Mouse (Mus musculus): Measurements from ENCODE around the gene Gm49405.
"Not testable (repeated sequence)": the region's sequence is repeated elsewhere in the genome, so short reads cannot be mapped to it uniquely, and the experiment has no call there.

Gene Gm49405

DNA sequence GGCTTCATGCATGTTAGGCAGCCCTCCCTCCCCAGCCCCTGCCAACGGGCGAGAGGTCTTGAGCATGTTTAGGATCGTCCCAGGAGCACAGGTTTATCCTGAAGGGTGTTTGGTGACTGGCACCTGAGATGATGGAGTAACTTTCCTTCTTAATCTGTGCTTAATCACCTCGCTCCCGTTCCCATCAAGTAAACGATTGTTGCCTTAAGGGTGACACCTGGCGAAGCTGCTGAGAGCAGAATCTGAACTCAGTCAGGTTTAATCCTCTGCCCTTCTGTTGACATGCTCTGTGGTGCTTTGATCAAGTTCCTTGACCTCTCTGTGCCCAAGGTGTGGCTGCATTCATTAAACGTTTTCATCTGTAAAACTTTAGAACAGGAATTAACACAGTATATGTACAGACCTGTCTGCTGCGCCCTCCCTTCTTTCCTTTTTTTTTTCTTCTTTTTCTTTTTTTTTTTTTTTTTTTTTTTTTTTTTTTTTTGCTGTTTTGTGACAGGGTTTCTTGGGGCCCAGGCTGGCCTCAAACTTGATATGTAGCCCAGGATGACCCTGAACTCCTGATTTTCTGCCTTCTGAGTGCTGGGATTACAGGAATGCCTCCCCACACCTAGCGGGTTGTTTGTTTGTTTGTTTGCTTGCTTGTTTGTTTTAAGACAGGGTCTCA, 17.6 kb downstream of the Gm49405 start:
- no peak for DNase-seq

DNA sequence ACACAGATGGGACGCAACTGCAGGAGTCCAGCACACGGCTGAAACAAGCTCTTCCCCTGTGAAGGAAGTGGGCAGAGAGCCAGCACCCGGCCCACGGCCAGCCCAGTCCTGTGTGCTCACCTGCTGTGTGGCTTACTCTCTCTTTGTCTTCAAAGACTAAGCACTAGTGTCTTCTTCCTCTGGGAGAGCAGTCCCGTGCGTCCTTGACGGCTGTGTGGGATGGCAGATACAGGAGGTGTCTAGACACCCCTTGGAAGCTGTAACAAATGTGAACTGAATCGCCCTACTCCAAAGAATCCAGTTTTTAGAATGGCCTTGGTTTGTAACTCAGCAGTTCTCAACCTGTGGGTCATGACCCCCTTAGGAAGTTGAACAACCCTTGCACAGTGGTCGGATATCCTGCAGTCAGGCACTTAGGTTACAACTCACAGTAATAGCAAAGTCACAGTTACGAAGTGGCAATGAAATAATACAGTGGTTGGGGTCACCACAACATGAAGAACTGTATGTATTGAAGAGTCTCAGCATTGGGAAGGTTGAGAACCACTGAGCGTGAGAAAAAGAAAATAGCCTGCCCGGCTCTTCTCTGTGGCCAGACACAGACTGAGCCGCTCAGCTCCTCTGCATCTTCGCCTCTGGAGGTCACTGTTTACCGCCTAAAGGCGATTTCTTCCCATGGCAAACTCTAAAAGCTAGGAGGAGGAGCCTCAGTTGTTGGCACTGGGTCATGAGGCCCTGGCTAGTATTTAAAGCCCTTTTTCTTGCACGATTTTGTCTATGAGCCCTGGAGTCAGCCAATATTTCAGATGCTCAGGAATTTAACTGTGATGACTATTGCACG, 18.5 kb downstream of the Gm49405 start:
- peak; percentile 63 for DNase-seq

DNA sequence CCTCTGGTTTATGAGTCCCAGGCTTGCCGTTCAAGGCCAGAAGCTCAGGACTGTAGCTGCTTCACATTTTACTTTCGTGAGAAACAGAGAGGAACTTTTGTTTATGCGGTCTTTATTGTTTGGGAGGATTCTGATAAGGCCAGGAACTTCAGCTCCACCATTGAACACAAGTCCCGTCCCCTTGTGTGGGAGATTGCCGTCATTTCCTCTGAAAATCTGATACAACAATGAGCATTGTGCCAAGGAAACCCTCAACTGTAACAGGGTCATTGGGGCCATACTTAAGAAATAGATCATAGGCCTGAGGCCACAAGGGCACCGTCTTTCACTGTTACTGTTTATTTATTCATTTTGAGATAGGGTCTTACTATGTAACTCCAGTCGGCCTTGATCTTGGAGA, 22.8 kb downstream of the Gm49405 start:
- DNase-seq, result no peak

DNA sequence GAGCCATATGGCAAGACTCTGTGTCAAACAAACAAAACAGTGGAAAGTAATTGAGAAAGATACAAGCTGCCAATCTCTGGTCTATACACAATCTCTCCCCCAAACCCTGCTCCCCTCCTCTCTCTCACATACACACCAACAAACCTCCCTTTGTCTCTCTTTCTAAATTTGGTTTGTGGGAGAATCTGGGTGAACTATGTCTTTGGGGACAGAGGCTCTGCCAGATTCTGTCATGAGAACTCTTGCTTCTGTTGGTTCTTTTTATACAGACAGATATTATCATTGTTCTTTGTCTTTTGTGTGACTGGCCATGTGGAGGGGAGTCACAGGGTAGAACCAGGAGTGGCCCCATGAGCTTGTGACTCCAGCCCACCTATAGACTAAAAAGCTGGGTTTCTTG, 27.1 kb downstream of the Gm49405 start:
- DNase-seq, result no peak

DNA sequence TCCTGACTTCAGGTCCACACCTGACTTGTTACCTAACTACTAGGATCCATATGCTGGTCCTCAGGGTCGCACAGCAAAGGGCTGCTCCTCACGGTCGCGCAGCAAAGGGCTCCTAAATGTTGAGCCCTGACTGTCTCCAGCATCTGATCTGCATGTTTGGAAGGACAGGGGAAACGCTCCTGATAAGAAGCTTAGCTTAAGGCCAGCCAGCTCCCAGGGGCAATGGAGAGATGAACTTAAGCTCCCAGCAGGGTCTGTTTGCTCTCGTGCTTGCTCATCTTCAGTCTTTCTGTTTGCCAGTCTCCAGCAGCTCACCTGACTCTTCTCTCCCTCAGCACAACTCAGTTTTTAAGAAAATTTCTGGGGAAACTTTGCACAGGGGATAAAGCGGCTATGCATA, 32.2 kb downstream of the Gm49405 start:
- no peak for DNase-seq

DNA sequence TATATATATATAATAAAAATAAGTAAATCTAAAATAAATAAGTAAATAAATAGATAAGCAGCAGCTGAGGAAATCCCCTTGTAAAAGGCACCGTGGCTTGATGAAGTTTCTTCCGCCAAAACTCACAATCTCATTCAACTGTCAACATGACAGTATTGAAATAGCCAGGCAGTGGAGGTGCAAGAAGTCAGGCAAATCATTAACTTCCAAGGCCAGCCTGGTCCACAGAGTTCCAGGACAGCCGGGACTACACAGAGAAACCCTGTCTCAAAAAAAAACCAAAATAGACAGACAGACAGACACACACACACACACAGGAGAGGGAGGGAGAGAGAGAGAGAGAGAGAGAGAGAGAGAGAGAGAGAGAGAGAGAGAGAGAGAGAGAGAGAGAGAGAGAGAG, 32.9 kb downstream of the Gm49405 start:
- no peak for DNase-seq

DNA sequence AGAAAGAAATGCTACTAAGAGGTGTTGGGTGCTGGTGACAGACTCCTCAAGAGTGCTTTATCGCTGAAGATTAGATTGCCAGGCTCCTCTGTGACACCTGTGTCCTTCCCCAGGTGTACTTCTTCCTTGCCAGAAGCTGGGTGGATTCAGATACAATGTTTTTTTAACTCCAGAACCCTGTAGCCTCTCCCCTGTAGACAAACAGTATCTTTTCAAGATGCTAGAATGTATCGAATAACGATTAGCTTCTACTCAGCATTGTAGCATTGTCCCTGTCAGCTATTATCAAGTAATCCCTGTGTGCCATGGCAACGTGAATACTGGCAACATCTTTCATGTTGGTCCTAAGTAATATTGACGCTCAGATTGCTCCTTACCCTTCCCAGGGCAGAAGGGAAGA, 33.3 kb downstream of the Gm49405 start:
- DNase-seq, result no peak

DNA sequence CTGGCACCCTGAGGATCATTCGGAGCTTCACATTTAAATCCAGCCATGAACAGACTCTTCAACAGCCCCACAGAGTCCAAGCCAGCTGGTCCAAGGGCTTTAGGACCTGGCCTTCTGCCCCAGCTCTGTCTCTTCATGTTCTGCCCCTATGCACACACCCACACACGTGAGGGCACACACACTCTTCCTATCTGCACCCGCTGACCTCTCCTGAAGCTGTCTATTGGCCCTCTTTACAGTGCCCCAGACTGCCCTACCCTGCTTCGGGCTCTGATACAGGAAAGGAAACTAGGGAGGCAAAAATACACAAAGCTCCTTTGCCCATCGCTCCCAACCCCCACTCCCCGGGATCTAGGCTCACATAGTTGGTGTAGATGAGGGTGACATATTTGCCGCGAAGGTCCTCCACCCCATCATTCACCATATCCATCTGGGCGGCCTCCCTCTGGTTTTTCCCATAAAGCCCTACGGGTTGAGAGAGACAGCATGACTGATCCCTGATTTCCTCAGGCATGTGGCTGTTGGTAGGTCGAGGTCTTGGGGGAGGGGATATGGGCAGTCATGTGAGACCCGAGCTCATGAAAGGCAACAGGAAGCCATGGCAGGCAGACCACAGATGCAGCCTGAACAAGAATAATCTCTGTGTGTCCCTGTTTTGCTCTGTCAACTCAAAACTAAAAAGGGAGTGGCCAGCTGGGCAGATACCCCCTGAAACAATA, 36.1 kb downstream of the Gm49405 start:
- no peak for DNase-seq

DNA sequence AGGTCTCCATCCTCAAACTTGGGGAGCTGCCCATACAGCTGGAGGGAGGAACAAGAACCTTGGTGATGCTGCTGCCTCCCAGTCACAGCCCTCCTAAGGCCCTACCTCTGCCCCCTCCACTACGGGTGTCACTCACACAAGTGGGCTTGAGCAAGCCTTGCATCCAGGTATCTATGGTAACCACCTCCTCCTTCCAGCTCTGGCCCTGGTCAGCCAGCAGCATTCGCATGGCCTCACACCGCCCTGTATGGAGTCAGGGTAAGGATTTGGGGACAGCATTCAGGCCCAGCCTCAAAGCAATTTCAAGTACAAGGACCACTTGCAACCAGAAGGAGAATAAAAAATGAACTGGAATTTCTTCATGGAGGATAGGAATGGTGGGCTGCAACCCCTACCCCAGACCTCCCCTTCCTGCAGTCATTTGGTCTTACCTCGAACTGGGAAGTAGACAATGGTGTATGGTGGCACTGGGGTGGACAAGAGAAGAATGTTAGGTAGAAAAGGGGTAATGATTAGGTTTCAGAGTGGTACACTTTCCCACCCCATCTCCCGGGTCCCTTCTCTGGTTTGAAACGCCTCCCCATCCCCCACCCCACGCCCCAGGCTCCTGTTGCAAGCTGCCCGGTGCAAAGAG, 36.8 kb downstream of the Gm49405 start:
- not testable (repeated sequence) for DNase-seq

DNA sequence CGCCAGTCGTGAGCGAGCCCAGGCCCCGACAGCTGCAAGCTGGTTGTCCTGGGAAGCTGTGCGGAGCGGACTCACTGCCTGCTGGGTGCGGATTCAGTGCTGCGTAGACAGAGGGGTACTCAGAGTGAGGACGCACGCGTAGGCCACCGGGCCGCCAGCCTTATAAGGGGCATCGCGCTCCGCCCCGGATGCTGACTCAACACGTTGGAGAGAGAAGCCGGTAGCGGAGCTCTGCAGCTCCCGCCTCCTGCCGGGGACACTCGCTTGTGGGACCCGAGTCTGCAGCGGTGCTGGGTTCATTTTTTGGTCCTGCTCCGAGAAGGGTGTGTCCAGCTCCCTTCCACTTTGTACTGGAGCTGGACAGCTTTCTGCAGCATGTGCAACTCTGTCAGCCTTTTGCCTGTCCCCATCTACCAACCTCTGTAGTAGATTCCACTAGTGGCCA, 37.4 kb downstream of the Gm49405 start, which contains the start of gene Gstp1:
Gstp1 (minus strand) TSS at position 198 of the 445 bp plus-strand sequence.
- DNase-seq, result peak; percentile 91

DNA sequence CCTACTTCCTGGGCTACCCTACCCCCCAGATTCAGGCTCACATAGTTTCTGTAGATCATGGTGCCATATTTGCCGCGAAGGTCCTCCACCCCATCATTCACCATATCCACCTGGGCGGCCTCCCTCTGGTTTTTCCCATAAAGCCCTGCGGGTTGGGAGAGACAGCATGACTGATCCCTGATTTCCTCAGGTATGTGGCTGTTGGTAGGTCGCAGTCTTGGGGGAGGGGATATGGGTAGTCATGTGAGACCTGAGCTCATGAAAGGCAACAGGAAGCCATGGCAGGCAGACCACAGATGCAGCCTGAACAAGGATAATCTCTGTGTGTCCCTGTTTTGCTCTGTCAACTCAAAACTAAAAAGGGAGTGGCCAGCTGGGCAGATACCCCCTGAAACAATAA, 40.5 kb downstream of the Gm49405 start:
- not testable (repeated sequence) for DNase-seq

DNA sequence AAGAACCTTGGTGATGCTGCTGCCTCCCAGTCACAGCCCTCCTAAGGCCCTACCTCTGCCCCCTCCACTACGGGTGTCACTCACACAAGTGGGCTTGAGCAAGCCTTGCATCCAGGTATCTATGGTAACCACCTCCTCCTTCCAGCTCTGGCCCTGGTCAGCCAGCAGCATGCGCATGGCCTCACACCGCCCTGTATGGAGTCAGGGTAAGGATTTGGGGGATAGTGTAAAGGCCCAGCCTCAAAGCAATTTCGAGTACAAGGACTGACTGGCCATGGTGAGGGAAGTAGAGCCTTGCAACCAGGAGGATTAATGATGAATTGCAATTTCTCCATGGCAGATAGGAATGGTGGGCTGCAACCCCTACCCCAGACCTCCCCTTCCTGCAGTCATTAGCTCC, 41.1 kb downstream of the Gm49405 start:
- not testable (repeated sequence) for DNase-seq

DNA sequence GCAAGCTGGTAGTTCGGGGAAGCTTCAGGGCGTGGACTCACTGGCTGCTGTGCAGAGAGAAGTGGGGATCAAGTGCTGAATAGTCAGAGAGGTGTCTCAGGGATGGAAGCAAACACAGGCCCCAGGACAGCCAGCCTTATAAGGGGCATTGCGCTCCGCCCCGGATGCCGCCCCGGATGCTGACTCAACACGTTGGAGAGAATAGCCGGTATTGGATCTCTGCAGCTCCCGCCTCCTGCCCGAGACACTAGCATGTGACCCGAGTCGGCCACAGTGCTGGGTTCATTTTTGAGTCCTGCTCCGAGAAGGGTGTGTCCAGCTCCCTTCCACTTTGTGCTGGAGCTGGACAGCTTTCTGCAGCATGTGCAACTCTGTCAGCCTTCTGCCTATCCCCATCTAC, 41.7 kb downstream of the Gm49405 start:
- no peak for DNase-seq

DNA sequence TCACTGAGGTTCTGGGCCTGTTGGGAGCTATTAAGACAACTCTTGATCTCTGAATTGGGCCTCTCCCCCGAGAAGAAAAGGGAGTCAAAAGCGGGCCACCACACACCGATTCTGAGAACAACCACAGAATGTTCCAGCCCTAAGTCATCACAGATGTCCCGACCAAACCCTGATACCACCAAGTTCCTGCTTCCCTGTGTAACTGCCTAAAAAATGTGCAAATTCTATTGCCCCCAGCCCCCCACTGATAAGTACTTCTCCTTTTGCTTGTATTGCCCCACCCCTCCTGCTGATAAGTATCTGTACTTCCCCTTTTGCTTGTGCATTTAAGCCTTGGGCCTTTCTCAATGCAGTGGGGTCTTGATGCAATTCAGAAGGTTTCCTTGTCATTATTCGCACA, 43.7 kb downstream of the Gm49405 start:
- not testable (repeated sequence) for DNase-seq

DNA sequence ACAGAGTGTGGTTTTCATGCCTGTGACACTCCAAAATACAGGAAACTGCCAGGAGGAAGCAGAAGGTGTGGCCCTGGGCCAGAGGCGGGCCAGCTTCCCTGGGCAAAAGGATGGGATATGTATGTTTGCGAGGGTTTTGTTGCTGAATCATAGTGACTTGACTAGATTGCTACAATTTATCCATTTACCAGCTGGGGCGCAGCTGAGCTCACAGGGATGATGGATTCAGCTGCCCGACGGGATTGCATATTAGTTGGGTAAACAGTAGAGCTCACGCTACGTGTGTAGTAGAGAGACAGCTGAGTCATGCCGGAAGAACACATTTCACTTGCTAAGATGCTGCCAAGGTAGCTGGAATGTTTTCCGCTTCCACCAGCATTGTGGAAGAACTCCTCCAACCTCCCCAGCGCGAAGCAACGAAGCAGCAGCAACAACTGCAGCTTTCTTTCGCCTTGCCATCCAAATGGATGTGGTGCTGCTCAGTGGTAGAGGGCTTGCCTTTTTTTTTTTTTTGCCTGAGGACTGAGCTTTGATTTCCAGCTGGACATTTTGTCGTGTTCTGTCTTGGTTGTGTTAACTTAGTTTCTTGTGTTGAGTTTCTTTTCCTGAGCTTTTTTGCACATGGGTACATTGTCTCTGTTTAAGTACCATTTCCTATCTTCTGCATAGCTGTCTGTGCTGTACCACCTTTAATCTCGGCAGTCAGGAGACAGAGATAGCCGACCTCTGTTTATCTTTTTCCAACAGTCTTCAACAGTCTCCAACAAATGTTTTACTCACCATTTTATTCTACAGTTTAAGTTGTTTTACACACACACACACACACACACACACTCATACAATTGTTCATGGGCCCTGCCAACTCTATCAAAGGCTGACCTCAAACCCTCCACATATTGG, 45.8 kb downstream of the Gm49405 start, which contains the start of gene Gstp2:
Gstp2 (minus strand) TSS at position 58 of the 900 bp plus-strand sequence.
- DNase-seq, result no peak

DNA sequence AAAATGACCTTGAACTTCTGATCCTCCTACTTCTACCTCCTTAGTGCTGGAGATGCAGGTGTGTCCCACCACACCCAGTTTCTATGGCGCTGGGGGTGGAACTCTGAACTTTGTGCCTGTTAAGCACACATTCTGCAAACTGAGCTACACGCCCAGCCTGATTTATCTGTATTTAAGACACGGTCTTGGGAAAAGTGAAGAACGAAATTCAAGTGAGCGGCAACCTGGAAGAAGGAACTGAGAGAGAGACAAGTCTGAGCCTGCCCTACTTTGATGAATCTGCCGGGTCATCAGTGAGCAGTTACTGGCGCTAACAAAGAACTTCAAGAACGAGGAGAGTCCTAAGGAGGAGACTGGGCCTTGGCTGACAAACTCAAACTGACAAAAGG, 46.4 kb downstream of the Gm49405 start:
- no peak for DNase-seq

DNA sequence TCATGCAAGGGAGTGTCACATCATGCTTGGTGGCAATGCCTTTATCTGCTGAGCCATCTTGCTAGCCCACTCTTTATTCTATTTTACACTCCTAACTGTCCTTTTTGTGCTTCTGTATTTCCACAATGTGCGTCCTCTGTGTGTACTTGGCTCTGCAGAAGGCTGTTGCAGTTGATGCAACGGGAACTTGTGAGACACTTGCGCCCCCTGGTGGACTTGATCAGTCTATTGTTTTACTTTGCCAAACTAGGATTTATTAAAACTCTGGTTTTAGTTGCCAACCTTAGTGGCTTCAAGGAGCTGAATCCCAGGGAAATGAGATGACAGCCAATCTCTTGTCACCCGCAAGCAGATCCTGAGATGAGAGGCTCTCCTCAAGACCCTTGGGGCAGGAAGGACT, 47.4 kb downstream of the Gm49405 start:
- DNase-seq, result peak; percentile 94

DNA sequence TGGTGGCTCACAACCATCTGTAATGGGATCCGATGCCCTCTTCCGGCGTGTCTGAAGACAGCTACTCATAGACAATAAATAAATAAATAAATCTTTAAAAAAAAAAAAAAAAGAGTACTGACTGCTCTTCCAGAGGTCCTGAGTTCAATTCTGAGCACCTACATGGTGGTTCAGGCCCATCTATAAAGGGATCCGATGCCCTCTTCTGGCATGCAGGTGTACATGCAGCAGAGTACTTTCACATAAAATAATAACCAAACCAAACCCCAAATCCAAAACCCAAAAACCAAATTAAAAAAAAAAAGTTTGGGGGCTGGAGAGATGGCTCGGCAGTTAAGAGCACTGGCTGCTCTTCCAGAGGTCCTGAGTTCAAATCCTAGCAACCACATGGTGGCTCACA, 48.6 kb downstream of the Gm49405 start:
- DNase-seq, result not testable (repeated sequence)

DNA sequence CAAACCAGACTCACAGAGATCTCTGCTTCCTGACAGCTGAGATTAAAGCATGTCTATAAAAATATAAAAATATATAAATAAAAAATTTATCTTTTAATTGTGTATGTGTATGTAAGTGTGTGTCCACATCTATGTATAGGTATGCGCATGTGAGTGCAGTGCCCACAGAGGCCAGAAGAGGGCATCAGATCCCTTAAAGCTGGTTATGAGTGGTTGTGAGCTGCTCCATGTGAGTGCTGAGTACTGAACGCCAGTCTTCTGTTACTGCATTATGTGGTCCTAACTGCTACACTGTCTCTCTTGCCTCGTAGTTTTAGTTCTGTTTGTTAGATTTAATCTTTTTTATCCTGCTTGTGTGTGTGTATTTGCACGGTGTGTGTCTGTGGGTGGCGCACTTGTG, 50.6 kb downstream of the Gm49405 start:
- DNase-seq, result peak; percentile 52

DNA sequence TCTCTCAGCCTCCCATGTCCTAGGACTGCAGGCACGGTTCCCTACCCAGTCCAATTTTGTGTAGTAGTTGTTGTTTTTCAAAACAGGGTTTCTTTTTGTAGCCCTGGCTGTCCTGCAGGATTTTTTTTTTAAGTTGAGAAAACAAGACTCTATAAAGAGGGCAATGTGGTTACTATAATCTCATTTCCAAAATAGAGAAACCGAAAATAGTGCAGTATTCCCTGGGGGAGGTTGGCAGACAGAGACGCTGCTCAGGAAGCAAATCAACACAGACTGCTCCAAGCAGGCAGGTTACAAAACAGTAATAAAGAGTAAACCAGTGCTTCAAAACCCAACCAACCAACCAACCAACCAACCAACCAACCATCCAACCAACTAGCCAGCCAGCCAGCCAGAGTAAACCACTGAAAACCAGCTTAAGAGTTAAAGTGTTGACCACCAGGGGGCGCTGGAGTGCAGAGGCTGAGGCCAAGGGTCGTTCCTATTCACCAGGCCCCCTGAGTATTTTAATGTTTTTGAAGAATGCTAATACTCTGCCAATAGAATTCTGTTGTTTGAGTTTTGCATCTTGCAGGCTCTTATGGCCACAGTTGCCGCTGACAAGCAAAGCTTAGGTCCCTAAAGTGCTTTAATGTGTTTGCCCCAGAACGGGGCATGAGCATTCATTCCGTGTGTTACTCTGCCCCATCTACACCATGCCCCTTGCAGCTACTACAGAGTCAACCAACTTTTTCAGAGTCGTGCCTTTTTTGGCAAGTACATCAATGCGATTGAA, 51.5 kb downstream of the Gm49405 start:
- DNase-seq, result peak; percentile 93

DNA sequence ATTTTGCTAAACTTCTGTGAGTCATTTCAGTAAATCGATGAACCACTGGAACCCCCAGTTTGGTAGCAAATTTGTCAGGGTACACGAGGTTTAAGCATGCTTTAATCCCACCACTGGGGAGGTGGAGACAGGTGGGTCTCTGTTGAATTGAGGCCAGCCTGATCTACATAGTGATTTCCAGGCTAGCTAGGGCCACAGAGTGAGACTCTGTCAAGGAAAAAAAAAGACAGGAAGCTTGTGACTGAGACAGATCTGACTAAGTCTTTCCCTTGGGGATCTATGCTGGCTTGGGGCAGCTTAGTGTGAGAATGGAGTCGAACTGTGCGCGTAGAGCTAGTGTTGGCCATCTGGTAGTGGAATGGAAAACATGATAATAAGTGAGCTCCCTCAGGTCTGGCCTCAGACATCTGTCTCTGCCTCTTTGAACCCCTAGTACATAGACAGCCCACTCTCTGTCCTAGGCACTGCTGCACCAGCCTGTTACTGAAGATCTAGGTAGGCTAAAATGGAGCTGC, 52.1 kb downstream of the Gm49405 start:
- no peak for DNase-seq
